Mouse (Mus musculus) cerebellum, adult 2 months (tissue): Measurements from ENCODE around the gene Selp. TPM values are rescaled to one million over a fixed set of nuclear protein-coding genes. Genes with fewer than 3 reads are reported as not detected.

Experiments
- DNase-seq, 2 experiments: peaks; one replicate each; pipeline ENCODE4 v3.0.0; 2021
- H3K27ac ChIP-seq: fragments of 200-500 bp; 2 replicates; pipeline ENCODE4 v1.5.1; 2012; ENCODE audit warnings: low read length, control low read depth, inconsistent platforms; ENCODE audit not compliant: insufficient read depth
- H3K27me3 ChIP-seq: fragments of 200-500 bp; 2 replicates; pipeline ENCODE4 v1.6.1; 2012; ENCODE audit warnings: inconsistent platforms, mild to moderate bottlenecking, low read length, moderate library complexity; ENCODE audit not compliant: control insufficient read depth, insufficient read depth
- H3K4me1 ChIP-seq: fragments of 200-500 bp; 2 replicates; pipeline ENCODE4 v1.6.1; 2011; ENCODE audit warnings: low read length; ENCODE audit not compliant: control insufficient read depth, insufficient read depth
- H3K4me3 ChIP-seq: fragments of 200-500 bp; replicated peaks from 2 replicates; pipeline ENCODE3; 2011; ENCODE audit warnings: mild to moderate bottlenecking, low read depth, low read length, control low read depth; ENCODE audit not compliant: insufficient read depth
- CTCF ChIP-seq: fragments of 200-500 bp; IDR thresholded peaks from 2 replicates; pipeline ENCODE4 v1.5.1; 2011; ENCODE audit warnings: low read depth, mild to moderate bottlenecking, control low read depth, low read length, moderate library complexity, borderline replicate concordance; ENCODE audit not compliant: insufficient read depth
- POLR2A ChIP-seq: fragments of 200-500 bp; IDR thresholded peaks from 2 replicates; pipeline ENCODE4 v1.6.1; 2011; ENCODE audit warnings: low read length, control low read depth, borderline replicate concordance; ENCODE audit not compliant: insufficient read depth
- WGBS: fragments of 180-500 bp; shearing (Covaris S2); methylation state at CpG from one replicate; pipeline ENCODE4 v1.1.7; 2018; 5-methylcytosine and 5-hydroxymethylcytosine counted together
- polyA plus RNA-seq: library from polyadenylated mRNA; depleted of rRNA; stranded (reverse); fragments of >200 nt; gene quantifications from 2 replicates; pipeline ENCODE4 v1.2.3, GENCODE M21; 2012

Gene Selp
- polyA plus RNA-seq, 1 experiment: not detected

DNA sequence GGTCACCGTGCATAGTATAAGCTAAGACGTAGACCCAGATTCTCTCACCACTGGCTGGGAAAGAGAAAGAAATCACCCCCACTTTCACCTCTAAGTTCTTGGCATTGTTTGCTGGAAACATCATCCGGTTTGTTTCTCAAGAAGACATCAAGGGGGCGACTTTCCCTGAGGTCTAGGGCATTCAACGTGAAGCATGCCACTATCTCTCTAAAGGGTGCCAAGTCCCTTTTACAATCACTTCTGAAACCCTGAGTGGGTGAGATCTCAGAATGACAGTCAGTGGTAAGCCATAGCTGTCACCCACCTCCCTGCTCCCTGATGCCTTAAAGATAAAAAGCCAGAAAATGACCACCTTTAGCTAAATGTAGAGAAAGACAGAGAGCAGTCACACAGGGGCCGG is 21.6 kb downstream of the Selp start:
- H3K27ac ChIP-seq: no peak overlapping the region
- H3K4me3 ChIP-seq: no peak overlapping the region
- DNase-seq: no peak
- 60% methylated on average over 6 of the region's 6 CpGs for WGBS
- H3K27me3 ChIP-seq: no peaks in the 10 kb centered on the region
- H3K4me1 ChIP-seq: no peaks in the 10 kb centered on the region
- TF ChIP-seq POLR2A (no peak), CTCF (no peak)

DNA sequence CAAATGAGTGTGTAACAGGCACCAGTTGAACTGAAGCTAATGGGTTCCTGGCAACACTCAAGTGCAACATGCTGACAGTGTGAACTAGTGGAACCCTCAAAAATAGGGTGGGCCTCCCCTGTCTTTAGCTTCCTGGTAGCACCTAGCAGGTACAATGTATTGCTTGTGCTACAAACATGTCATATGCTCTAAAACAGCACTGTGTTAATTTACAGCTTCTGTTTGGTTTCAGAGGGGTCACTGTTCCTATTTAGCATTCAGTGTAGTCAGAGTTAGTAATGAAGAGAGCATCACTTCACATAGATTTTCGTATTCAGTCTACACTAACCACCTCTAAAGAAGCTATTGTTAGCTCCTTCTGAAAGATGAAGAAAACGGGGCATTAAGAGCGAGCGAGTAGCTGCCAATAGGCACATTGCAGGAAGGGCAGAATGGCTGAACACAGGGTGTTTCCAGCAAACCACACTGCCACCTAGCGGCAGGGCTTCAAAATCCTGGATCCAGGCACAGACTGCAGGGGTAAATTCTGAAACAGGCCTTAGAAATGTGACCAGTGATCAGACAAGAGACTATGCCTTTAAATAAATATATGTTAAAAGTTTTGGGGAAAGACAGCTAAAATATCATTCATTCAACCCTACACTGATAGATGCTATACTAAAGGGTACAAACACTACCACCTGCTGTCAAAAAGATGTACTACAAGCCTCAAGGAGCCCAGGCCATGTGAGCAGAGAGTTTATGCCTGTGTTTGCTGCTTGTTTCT is 23.5 kb downstream of the Selp start:
- 5% methylated on average over 5 of the region's 5 CpGs for WGBS
- DNase-seq: peak; percentile 30 to 48

DNA sequence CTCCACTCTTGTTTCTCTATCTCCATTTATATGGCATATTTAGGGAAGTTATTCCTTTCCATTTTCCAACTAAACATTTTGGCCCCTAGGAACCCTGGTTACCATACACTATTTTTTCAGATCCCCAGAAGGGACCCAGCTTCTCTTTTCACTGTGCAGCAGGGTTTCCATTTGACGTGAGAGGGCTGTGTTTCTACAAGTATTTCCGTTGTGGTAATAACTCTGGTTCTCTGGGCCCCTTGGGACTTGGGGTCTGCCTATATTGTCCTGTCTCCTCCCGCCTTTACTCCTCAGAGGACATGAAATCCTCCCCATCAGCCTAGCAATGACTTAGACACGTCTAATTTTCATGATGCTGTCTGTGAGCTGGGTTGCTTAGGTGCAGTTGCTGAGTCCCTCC is 24.4 kb downstream of the Selp start:
- Histone ChIP-seq H3K27ac (no peak overlapping the region), H3K27me3 (no peaks in the 10 kb centered on the region), H3K4me1 (no peaks in the 10 kb centered on the region), H3K4me3 (no peak overlapping the region)
- DNase-seq: no peak
- TF ChIP-seq POLR2A (no peak), CTCF (no peak)
- WGBS: 65% methylated on average over 4 of the region's 4 CpGs

More for the DNA sequence above, 23.5 kb downstream of the Selp start:
- Histone ChIP-seq H3K27ac (no peak overlapping the region), H3K4me1 (no peaks in the 10 kb centered on the region), H3K4me3 (no peak overlapping the region), H3K27me3 (no peaks in the 10 kb centered on the region)
- TF ChIP-seq POLR2A (no peak), CTCF (peak; percentile 75)

DNA sequence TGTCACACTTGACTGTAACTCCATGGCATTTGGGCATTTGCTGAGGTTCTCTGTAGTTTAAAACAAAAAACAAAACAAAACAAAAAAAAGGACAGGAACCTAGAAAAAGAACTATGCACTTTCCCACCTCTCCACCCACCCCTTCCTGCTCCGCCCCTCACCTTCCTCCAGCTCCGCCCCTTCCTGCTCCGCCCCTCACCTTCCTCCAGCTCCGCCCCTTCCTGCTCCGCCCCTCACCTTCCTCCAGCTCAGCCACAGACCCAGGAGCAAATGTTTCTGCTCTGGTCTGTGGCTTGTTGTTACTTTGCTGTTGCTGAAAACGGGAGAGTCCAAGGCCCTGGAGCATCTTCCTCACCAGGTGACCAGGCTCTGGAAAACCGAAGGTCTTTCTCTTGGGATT is 34.0 kb downstream of the Selp start:
- Histone ChIP-seq H3K4me3 (no peak overlapping the region), H3K27me3 (no peaks in the 10 kb centered on the region), H3K27ac (no peak overlapping the region), H3K4me1 (no peaks in the 10 kb centered on the region)
- no peak for TF ChIP-seq POLR2A
- no peak for TF ChIP-seq CTCF
- WGBS: 93% methylated on average over 7 of the region's 7 CpGs
- DNase-seq: no peak

DNA sequence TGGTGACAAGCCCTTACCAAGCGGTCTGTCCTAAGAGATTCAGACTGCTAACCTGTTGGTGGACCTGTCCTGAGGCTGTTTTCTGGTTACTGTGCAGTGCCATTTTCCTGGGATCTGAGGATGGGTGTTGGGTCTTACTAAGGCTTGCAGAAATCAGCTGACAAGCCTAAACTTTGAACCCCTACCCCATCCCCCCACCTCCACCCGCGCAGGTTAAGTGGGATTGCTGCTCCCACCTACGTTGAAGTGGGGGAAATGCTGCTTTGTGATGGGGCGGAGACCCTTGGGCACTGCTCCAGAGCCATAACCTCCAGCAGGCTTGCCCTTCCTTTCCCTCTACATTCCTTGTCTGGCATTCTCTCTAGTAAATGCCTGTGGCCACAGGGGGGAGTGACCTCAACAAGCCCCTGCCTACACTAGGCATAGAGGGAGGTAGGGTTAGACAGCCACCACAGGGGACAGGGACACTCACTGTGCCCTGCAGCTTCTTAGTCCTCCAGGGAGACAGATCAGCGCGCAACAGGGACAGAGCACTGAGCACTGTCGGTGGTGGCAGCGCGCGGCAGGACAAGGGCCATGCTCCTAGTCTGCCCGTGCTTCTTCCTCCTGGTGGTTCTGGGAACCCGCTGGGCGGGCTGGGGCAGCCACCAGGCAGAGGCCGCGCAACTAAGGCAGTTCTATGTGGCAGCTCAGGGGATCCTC is 36.5 kb downstream of the Selp start, which contains the start of gene F5:
TSS of gene F5 (plus strand) at position 452 of the 702 bp plus-strand sequence.
- Histone ChIP-seq H3K4me3 (no peak within 1 kb of the TSS), H3K4me1 (no peaks in the 10 kb centered on the region), H3K27ac (no peak within 1 kb of the TSS), H3K27me3 (no peaks in the 10 kb centered on the region)
- TF ChIP-seq POLR2A: no peak
- no peak for TF ChIP-seq CTCF
- WGBS: 11% methylated on average over 16 of the region's 16 CpGs
- DNase-seq: no peak

DNA sequence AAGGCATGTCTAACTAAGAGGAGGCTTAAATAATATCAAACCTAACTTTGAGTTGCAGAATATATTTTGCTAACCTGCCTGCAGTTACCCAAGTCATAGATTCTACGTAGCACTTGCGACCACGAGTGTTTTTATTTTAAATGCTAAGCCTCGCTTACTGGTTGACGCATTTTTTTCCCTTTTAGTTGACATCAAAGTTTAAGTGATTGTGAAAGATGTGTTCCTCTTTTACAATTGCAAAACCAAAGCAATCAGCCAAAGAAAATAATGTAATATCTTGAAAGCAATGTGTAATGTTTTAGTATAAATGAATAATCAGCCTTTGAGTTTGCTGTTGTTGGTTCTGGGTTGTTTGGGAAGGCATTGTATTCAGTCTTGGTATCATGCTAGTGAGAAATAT is 37.8 kb downstream of the Selp start:
- H3K4me3 ChIP-seq: no peak overlapping the region
- DNase-seq: no peak
- no peaks in the 10 kb centered on the region for H3K27me3 ChIP-seq
- H3K4me1 ChIP-seq: no peaks in the 10 kb centered on the region
- H3K27ac ChIP-seq: no peak overlapping the region
- 89% methylated on average over 5 of the region's 5 CpGs for WGBS
- TF ChIP-seq POLR2A: no peak
- no peak for TF ChIP-seq CTCF

DNA sequence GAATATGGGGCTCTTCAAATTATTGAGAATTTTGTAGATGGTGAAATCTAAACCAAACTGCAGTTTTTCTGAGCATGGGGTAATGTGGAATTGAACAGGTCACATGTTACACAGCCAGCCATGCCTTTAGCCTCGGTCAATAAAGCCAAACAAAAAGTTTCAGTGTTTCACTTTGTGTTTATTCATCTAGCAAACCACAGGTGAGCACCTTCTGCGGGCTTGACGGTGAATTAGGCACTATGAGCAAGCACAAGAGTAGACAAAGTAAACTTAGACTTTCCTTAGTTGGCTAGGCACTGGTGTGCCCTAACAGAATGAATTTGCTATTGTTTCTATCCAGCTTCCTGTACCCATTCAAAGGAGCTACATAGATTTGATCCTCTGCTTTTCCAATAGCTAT is 39.9 kb downstream of the Selp start:
- TF ChIP-seq CTCF (no peak), POLR2A (no peak)
- H3K4me3 ChIP-seq: no peak overlapping the region
- 78% methylated on average over 3 of the region's 3 CpGs for WGBS
- H3K27me3 ChIP-seq: no peaks in the 10 kb centered on the region
- no peak for DNase-seq
- H3K27ac ChIP-seq: no peak overlapping the region
- H3K4me1 ChIP-seq: no peaks in the 10 kb centered on the region

DNA sequence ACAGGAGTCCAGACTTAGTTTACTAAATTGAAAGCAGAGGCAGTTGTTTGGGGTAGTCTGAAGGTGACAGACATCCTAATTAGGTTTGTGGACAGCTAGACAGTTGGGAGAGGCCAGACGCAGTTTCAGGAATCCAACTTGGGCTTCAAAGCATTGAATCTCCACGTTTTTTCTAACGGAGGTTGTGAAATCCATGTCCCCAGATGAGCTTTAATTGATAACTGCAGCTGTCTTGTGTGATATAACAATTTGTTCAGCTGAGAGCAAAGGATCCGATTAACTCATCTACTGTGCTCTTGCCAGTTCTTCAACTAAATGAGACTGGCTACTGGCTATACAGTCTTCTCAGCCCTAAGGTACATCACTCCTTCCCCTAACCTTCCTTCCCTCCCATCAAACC is 43.5 kb downstream of the Selp start:
- Histone ChIP-seq H3K27ac (no peak overlapping the region), H3K4me3 (no peak overlapping the region), H3K27me3 (no peaks in the 10 kb centered on the region), H3K4me1 (no peaks in the 10 kb centered on the region)
- 80% methylated on average over 4 of the region's 4 CpGs for WGBS
- no peak for DNase-seq
- TF ChIP-seq POLR2A (no peak), CTCF (no peak)
